Mouse (Mus musculus): ENCODE data around the gene Cntnap1.

- no peak for TF ChIP-seq CTCF (IDR thresholded peaks at IDR 0.05; ENCODE audit: borderline replicate concordance, insufficient read depth, low read depth, low read length)
- no peak for TF ChIP-seq POLR2A (IDR thresholded peaks at IDR 0.05; ENCODE audit: borderline replicate concordance, insufficient read depth, low read length)
These were observed 67.8 kb downstream of the Cntnap1 start for GRCm38 (mm10) chr11:101238071-101238647.

Measured in cerebellum, adult 2 months (tissue).